Mouse (Mus musculus): ENCODE measurements around the gene Pml. TPM values are rescaled to one million over a fixed set of nuclear protein-coding genes. Genes with fewer than 3 reads are reported as not detected.
A peak's percentile ranks its signal among the peaks of the same experiment; 100 is the strongest.

Gene Pml
- polyA plus RNA-seq, 1 experiment = 200 TPM

- peaks cover 3% of the 10 kb centered on the region; the same call in 1 of the 2 replicates for H3K27me3 ChIP-seq (ENCODE audit: control insufficient read depth, insufficient read depth, low read length, poor library complexity, severe bottlenecking)
- H3K9ac ChIP-seq (ENCODE audit: low read depth, poor library complexity, severe bottlenecking) = peak overlapping the region; percentile 43; the same call in 1 of the 2 replicates
- H3K4me3 ChIP-seq (ENCODE audit: low read depth, low read length) = peak overlapping the region; percentile 62
- no peaks in the 10 kb centered on the region for H3K9me3 ChIP-seq (replicated peaks; ENCODE audit: control insufficient read depth, insufficient read depth, low read length, poor library complexity, severe bottlenecking)
- H3K27ac ChIP-seq (ENCODE audit: insufficient read depth, low read length) = no peak overlapping the region
- H3K4me1 ChIP-seq (ENCODE audit: control insufficient read depth, insufficient read depth, low read length) = no peaks in the 10 kb centered on the region
- no peaks in the 10 kb centered on the region for H3K36me3 ChIP-seq (ENCODE audit: control insufficient read depth, insufficient read depth, low read length, poor library complexity, severe bottlenecking)
- TF ChIP-seq POLR2A (IDR thresholded peaks at IDR 0.05; ENCODE audit: insufficient read depth, low read length) (no peak), EP300 (IDR thresholded peaks at IDR 0.05; ENCODE audit: insufficient read depth, low read depth, low read length) (no peak), CTCF (IDR thresholded peaks at IDR 0.05; ENCODE audit: low read depth, low read length) (peak; percentile 90)
These were observed 45.1 kb downstream of the Pml start for GRCm38 (mm10) chr9:58204448-58205000.

DNA sequence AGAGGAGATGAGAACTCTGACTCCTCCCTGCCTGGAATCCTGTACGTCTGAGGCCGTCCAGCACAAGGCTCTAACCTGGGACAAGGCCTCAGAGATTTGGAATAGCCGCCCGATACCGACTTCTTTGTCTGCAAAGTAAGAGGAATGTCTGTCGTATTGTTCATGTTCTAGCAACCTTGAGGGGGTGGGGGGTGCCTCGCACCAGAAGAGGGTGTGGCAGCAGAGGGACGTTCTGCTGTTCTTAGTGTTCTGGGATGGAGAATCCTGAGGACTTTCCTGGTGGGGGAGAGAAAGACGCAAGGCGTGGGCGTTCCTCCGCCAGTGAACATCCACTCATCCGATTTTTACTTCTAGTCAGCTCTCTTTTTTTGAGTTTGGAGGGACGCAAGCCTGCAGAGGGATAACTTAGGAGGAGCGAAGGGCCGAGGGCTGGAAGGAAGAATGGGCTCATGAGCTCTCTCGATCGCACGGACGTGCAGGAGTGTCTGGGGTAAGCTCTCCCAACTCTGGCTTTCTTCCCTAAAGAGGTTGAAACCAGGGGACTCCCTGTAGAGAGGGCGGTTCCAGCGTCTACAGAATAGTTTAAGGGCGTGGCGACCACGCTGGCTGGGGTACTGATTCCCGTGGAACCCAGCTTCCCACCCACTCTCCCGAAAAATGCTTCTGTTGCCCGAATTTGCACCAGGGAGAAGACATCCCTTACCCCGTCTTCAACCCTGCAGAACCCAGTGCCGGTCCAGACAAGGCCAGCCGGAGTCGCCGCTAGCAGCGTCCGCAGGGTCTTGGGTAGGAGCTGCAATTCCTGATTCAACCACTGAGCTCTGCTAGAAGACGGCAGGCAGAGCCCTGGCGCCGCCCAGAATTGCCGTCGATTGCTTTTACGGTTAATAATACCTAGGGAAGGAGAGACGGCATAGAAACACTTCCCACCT lies 45.8 kb downstream of the Pml start, which contains the start of the genes Islr and Islr2:
TSS of gene Islr (minus strand) at position 791 of the 932 bp plus-strand sequence.
TSS of gene Islr2 (minus strand) at position 804 of the 932 bp plus-strand sequence.
- TF ChIP-seq EP300 (IDR thresholded peaks at IDR 0.05; ENCODE audit: insufficient read depth, low read depth, low read length) (peak; percentile 34; the same call in 1 of the 2 replicates), POLR2A (IDR thresholded peaks at IDR 0.05; ENCODE audit: insufficient read depth, low read length) (no peak), CTCF (IDR thresholded peaks at IDR 0.05; ENCODE audit: low read depth, low read length) (peak; percentile 40)
- Histone ChIP-seq H3K27me3 (ENCODE audit: control insufficient read depth, insufficient read depth, low read length, poor library complexity, severe bottlenecking) (peaks cover 3% of the 10 kb centered on the region; the same call in 1 of the 2 replicates), H3K4me1 (ENCODE audit: control insufficient read depth, insufficient read depth, low read length) (no peaks in the 10 kb centered on the region)

DNA sequence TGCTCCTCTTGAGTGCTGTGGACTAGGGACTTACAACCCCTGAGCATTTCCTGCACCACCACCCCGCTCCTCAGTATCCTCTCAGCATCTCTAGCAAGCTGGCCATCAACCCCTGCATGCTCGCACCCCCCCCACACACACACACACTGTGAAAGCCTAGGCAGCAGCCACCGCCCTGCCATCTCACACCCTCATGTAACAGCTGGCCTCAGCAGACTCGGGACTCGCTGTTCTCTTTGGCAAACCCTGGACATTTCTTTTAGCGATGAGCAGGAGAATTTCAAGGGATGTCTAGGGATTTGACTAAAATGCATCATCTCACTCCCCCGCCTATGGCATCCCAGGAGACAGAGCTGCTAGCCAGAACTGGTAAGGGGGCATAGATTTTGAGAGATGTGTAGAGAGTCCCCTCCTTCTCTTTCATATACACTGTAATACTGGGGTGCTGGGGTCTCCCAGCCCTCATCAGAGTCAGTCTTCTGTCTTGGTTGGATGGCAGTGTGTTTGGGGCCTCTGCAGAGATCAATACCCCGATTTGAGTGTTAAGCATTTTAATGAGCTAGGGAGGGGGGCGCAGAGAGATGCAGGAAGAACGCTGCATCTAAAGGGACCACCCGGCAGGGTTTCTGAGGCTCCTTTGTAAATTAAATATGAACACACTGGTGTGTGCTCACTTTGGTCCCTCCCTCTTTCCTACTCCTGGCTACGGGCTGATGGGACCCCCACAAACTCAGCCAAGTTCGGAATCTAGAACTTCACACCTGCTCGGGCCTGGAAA lies 46.7 kb downstream of the Pml start:
- no peaks in the 10 kb centered on the region for H3K9me3 ChIP-seq (replicated peaks; ENCODE audit: control insufficient read depth, insufficient read depth, low read length, poor library complexity, severe bottlenecking)
- no peaks in the 10 kb centered on the region for H3K36me3 ChIP-seq (ENCODE audit: control insufficient read depth, insufficient read depth, low read length, poor library complexity, severe bottlenecking)
- H3K4me1 ChIP-seq (ENCODE audit: control insufficient read depth, insufficient read depth, low read length) = no peaks in the 10 kb centered on the region
- peaks cover 3% of the 10 kb centered on the region; the same call in 1 of the 2 replicates for H3K27me3 ChIP-seq (ENCODE audit: control insufficient read depth, insufficient read depth, low read length, poor library complexity, severe bottlenecking)
- TF ChIP-seq EP300 (IDR thresholded peaks at IDR 0.05; ENCODE audit: insufficient read depth, low read depth, low read length) (no peak), POLR2A (IDR thresholded peaks at IDR 0.05; ENCODE audit: insufficient read depth, low read length) (no peak)
- no peak overlapping the region for H3K9ac ChIP-seq (ENCODE audit: low read depth, poor library complexity, severe bottlenecking)
- no peak overlapping the region for H3K27ac ChIP-seq (ENCODE audit: insufficient read depth, low read length)
- no peak overlapping the region for H3K4me3 ChIP-seq (ENCODE audit: low read depth, low read length)

More for the DNA sequence above, 45.8 kb downstream of the Pml start, which contains the start of the genes Islr and Islr2:
- peak within 1 kb of the TSS; percentile 62 for H3K4me3 ChIP-seq (ENCODE audit: low read depth, low read length)
- no peaks in the 10 kb centered on the region for H3K9me3 ChIP-seq (replicated peaks; ENCODE audit: control insufficient read depth, insufficient read depth, low read length, poor library complexity, severe bottlenecking)
- H3K27ac ChIP-seq (ENCODE audit: insufficient read depth, low read length) = no peak within 1 kb of the TSS
- no peaks in the 10 kb centered on the region for H3K36me3 ChIP-seq (ENCODE audit: control insufficient read depth, insufficient read depth, low read length, poor library complexity, severe bottlenecking)
- H3K9ac ChIP-seq (ENCODE audit: low read depth, poor library complexity, severe bottlenecking) = peak within 1 kb of the TSS; percentile 43; the same call in 1 of the 2 replicates

DNA sequence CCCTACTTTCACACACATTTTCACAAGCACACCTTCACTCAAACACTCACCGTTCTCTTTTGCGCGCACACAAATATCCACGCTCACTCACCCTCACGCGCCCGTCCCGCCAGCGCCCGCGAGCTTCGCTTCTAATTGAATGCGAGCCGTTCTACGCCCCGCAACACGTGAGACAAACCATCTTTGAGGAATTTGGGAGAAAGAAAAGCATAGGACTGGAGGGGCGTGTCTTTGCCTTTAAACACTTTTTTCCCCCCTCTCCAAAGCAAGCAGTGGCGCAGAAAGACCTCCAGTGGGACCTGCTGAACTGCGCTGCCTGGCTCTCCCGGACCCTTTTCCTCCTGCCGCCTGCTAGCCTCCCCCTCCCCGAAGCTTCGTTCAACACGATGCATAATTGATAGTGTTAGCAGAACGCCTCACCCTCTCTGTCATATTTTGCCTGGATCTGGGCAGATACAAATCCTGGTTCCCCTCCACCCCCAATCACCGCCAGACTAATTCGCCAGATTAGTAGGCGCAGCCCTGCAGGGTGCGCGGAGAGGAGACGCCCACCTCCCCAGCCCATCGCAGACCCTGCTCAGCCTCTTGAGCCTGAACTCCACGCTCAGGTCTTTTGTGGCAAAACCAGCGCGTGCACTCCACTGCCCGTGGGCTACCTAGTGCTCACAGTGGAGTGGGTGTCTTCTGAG lies 47.6 kb downstream of the Pml start:
- Histone ChIP-seq H3K9me3 (replicated peaks; ENCODE audit: control insufficient read depth, insufficient read depth, low read length, poor library complexity, severe bottlenecking) (no peaks in the 10 kb centered on the region), H3K9ac (ENCODE audit: low read depth, poor library complexity, severe bottlenecking) (no peak overlapping the region), H3K4me3 (ENCODE audit: low read depth, low read length) (no peak overlapping the region), H3K27ac (ENCODE audit: insufficient read depth, low read length) (no peak overlapping the region), H3K27me3 (ENCODE audit: control insufficient read depth, insufficient read depth, low read length, poor library complexity, severe bottlenecking) (peaks cover 3% of the 10 kb centered on the region; the same call in 1 of the 2 replicates), H3K4me1 (ENCODE audit: control insufficient read depth, insufficient read depth, low read length) (no peaks in the 10 kb centered on the region), H3K36me3 (ENCODE audit: control insufficient read depth, insufficient read depth, low read length, poor library complexity, severe bottlenecking) (no peaks in the 10 kb centered on the region)
- TF ChIP-seq EP300 (IDR thresholded peaks at IDR 0.05; ENCODE audit: insufficient read depth, low read depth, low read length) (no peak), CTCF (IDR thresholded peaks at IDR 0.05; ENCODE audit: low read depth, low read length) (no peak), POLR2A (IDR thresholded peaks at IDR 0.05; ENCODE audit: insufficient read depth, low read length) (no peak)

- TF ChIP-seq EP300 (IDR thresholded peaks at IDR 0.05; ENCODE audit: insufficient read depth, low read depth, low read length) = no peak
- Histone ChIP-seq H3K27ac (ENCODE audit: insufficient read depth, low read length) (no peak overlapping the region), H3K4me1 (ENCODE audit: control insufficient read depth, insufficient read depth, low read length) (no peaks in the 10 kb centered on the region), H3K36me3 (ENCODE audit: control insufficient read depth, insufficient read depth, low read length, poor library complexity, severe bottlenecking) (no peaks in the 10 kb centered on the region), H3K9ac (ENCODE audit: low read depth, poor library complexity, severe bottlenecking) (no peak overlapping the region), H3K4me3 (ENCODE audit: low read depth, low read length) (no peak overlapping the region), H3K9me3 (replicated peaks; ENCODE audit: control insufficient read depth, insufficient read depth, low read length, poor library complexity, severe bottlenecking) (no peaks in the 10 kb centered on the region), H3K27me3 (ENCODE audit: control insufficient read depth, insufficient read depth, low read length, poor library complexity, severe bottlenecking) (peaks cover 6% of the 10 kb centered on the region; the same call in 1 of the 2 replicates)
These were observed 48.3 kb downstream of the Pml start for GRCm38 (mm10) chr9:58201091-58201842.

Measured in ES-Bruce4 (cell line).